Mouse (Mus musculus): Measurements from ENCODE around the gene Dyx1c1.

GRCm38 (mm10) chr9:73014724-73015123 lies 56.1 kb downstream of the Dyx1c1 start:
- TF ChIP-seq CTCF (IDR thresholded peaks at IDR 0.05; ENCODE audit: low read depth) (no peak), EP300 (IDR thresholded peaks at IDR 0.05; ENCODE audit: low read depth) (no peak)
